ENCODE assay signal across 8 mouse cellular contexts in genomic region chr11:119490861-119491689, GRCm38 (mm10). TPM values are rescaled to one million over a fixed set of nuclear protein-coding genes. Genes with fewer than 3 reads are reported as not detected.
DNase-seq lines count a peak whose midpoint lies in the region; ATAC-seq and TF ChIP-seq lines count a peak whose summit lies in the region.

Gene Endov, plus strand, starts transcription at chr11:119491347.

- 1% methylated on average over 66 of the region's 66 CpGs for WGBS in cerebellum, adult 2 months
- WGBS in forebrain, postnatal 0 days: 2% methylated on average over 66 of the region's 66 CpGs
- whole genome bisulfite sequencing in lung, embryonic 15.5 days: 1% methylated on average over 65 of the region's 66 CpGs

- peak; percentile 86 to 96 for TF ChIP-seq POLR2A in MEL (IDR thresholded peaks at IDR 0.05; ENCODE audit: control insufficient read depth in 1 of 2, insufficient read depth in 1 of 2, low read depth in 1 of 2, low read length in 2 of 2, poor library complexity in 1 of 2)
- TF ChIP-seq POLR2A in cerebellum, adult 2 months (IDR thresholded peaks at IDR 0.05; ENCODE audit: borderline replicate concordance, insufficient read depth, low read length): peak; percentile 61

- TF ChIP-seq EP300 in MEL (IDR thresholded peaks at IDR 0.05; ENCODE audit: low read depth in 1 of 2, low read length in 2 of 2): peak in 1 of 2 experiments; percentile 13; a peak in 1 of 4 replicates

- TF ChIP-seq CTCF in MEL (IDR thresholded peaks at IDR 0.05 in 2 of 3, conservative IDR thresholded peaks at IDR 0.05 in 1 of 3; ENCODE audit: control insufficient read depth in 1 of 3, insufficient read depth in 1 of 3, low read depth in 2 of 3, low read length in 3 of 3, poor library complexity in 1 of 3, severe bottlenecking in 1 of 3): peak; percentile 69 to 92 (median 92)
- peak; percentile 83 for TF ChIP-seq CTCF in cerebellum, adult 2 months (IDR thresholded peaks at IDR 0.05; ENCODE audit: borderline replicate concordance, insufficient read depth, low read depth, low read length)
- peak; percentile 100 for TF ChIP-seq CTCF in forebrain, postnatal 0 days (IDR thresholded peaks at IDR 0.05; ENCODE audit: low read depth)

- peak; percentile 99 for DNase-seq in MEL (ENCODE audit: low read depth, low spot score)
- peak; percentile 98 to 99 for DNase-seq in cerebellum, adult 2 months
- peak; percentile 99 for DNase-seq in forebrain, postnatal 0 days
- DNase-seq in heart, postnatal 4 days: peak; percentile 99
- peak; percentile 93 to 98 for DNase-seq in layer of hippocampus, adult 8-10 months (ENCODE audit: low spot score in 2 of 2)
- DNase-seq in ovary, adult 18-20 months (ENCODE audit: low spot score): peak; percentile 91
- DNase-seq in thymus, postnatal 0 days (ENCODE audit: low spot score): peak; percentile 98

- H3K9ac ChIP-seq in MEL (ENCODE audit: control insufficient read depth, low read depth, low read length, poor library complexity, severe bottlenecking): peak within 1 kb of the TSS; percentile 97
- peak within 1 kb of the TSS; percentile 91 for H3K9ac ChIP-seq in forebrain, postnatal 0 days
- peak within 1 kb of the TSS; percentile 94 for H3K9ac ChIP-seq in lung, embryonic 15.5 days

- peak within 1 kb of the TSS; percentile 84 to 94 for H3K4me3 ChIP-seq in MEL (ENCODE audit: control insufficient read depth in 1 of 2, insufficient read depth in 1 of 2, low read depth in 2 of 2, low read length in 2 of 2)
- H3K4me3 ChIP-seq in cerebellum, adult 2 months (replicated peaks; ENCODE audit: insufficient read depth, low read depth, low read length): peak within 1 kb of the TSS; percentile 88
- H3K4me3 ChIP-seq in forebrain, postnatal 0 days (ENCODE audit: low read depth, low read length): peak within 1 kb of the TSS; percentile 85
- peak within 1 kb of the TSS; percentile 80 for H3K4me3 ChIP-seq in lung, embryonic 15.5 days

- H3K4me2 ChIP-seq in forebrain, postnatal 0 days (ENCODE audit: low read depth): peak within 1 kb of the TSS; percentile 71
- H3K4me2 ChIP-seq in lung, embryonic 15.5 days: peak within 1 kb of the TSS; percentile 95

- no peaks in the 10 kb centered on the region for H3K9me3 ChIP-seq in MEL (replicated peaks; ENCODE audit: insufficient read depth, low read length)
- H3K9me3 ChIP-seq in forebrain, postnatal 0 days (ENCODE audit: low read length): no peaks in the 10 kb centered on the region
- H3K9me3 ChIP-seq in lung, embryonic 15.5 days: no peaks in the 10 kb centered on the region

- H3K36me3 ChIP-seq in MEL (ENCODE audit: control insufficient read depth in 1 of 2, insufficient read depth in 2 of 2, low read length in 2 of 2): peaks cover 0 to 9% of the 10 kb centered on the region in 2 experiments; a peak in 3 of 4 replicates
- H3K36me3 ChIP-seq in forebrain, postnatal 0 days (ENCODE audit: insufficient read depth): 0 out of 2 replicates have a peak, but pooled peaks cover 4% of the 10 kb centered on the region
- H3K36me3 ChIP-seq in lung, embryonic 15.5 days: peaks cover 4% of the 10 kb centered on the region

- peak; percentile 98 for ATAC-seq in forebrain, postnatal 0 days
- peak; percentile 96 for ATAC-seq in lung, embryonic 15.5 days (ENCODE audit: borderline replicate concordance, extremely low read depth, low FRiP score, low TSS enrichment)

- peak; percentile 52 for TF ChIP-seq RAD21 in MEL (IDR thresholded peaks at IDR 0.05; ENCODE audit: low read depth, low read length)

- H3K27me3 ChIP-seq in MEL (ENCODE audit: control insufficient read depth in 1 of 2, insufficient read depth in 2 of 2, low read length in 2 of 2): no peaks in the 10 kb centered on the region
- H3K27me3 ChIP-seq in cerebellum, adult 2 months (ENCODE audit: control insufficient read depth, insufficient read depth, low read length): no peaks in the 10 kb centered on the region
- no peaks in the 10 kb centered on the region for H3K27me3 ChIP-seq in forebrain, postnatal 0 days (ENCODE audit: insufficient read depth, low read length)
- H3K27me3 ChIP-seq in lung, embryonic 15.5 days: no peaks in the 10 kb centered on the region

- peaks cover 12% of the 10 kb centered on the region for H3K79me2 ChIP-seq in MEL (ENCODE audit: control insufficient read depth, insufficient read depth, low read length, poor library complexity)

- H3K4me1 ChIP-seq in MEL (ENCODE audit: control insufficient read depth in 1 of 2, insufficient read depth in 2 of 2, low read length in 2 of 2): peaks cover 5 to 11% of the 10 kb centered on the region in 2 experiments; a peak in 3 of 4 replicates
- H3K4me1 ChIP-seq in cerebellum, adult 2 months (ENCODE audit: control insufficient read depth, insufficient read depth, low read length): no peaks in the 10 kb centered on the region
- peaks cover 14% of the 10 kb centered on the region for H3K4me1 ChIP-seq in forebrain, postnatal 0 days (ENCODE audit: insufficient read depth)
- peaks cover 24% of the 10 kb centered on the region for H3K4me1 ChIP-seq in lung, embryonic 15.5 days

- peak within 1 kb of the TSS; percentile 86 for H3K27ac ChIP-seq in MEL (ENCODE audit: control insufficient read depth, low read depth, low read length)
- peak within 1 kb of the TSS; percentile 93 for H3K27ac ChIP-seq in cerebellum, adult 2 months (ENCODE audit: insufficient read depth, low read length)
- peak within 1 kb of the TSS; percentile 94 for H3K27ac ChIP-seq in forebrain, postnatal 0 days (ENCODE audit: low read depth, low read length)
- H3K27ac ChIP-seq in lung, embryonic 15.5 days: peak within 1 kb of the TSS; percentile 90

TF ChIP-seq in MEL, 35 proteins besides CTCF, POLR2A, EP300 and RAD21 (continues in another document):
- TF ChIP-seq MAFK (IDR thresholded peaks at IDR 0.05; ENCODE audit: borderline replicate concordance, low read depth, low read length): no peak
- no peak for TF ChIP-seq USF2 (IDR thresholded peaks at IDR 0.05; ENCODE audit: borderline replicate concordance in 1 of 2, insufficient read depth in 1 of 2, low read depth in 1 of 2, low read length in 2 of 2)
- peak; percentile 70; the same call in 1 of the 2 replicates for TF ChIP-seq KAT2A (conservative IDR thresholded peaks at IDR 0.05; ENCODE audit: low read depth, low read length)
- TF ChIP-seq TBP (IDR thresholded peaks at IDR 0.05; ENCODE audit: low read depth, low read length): peak; percentile 74
- TF ChIP-seq TAL1 (IDR thresholded peaks at IDR 0.05; ENCODE audit: low read length): no peak
- TF ChIP-seq ZMIZ1 (IDR thresholded peaks at IDR 0.05; ENCODE audit: low read depth, low read length): peak; percentile 68; the same call in 1 of the 2 replicates
- TF ChIP-seq CHD1 (IDR thresholded peaks at IDR 0.05; ENCODE audit: low read depth, low read length): no peak
- no peak for TF ChIP-seq JUND (IDR thresholded peaks at IDR 0.05; ENCODE audit: low read depth, low read length)
- peak; percentile 9; the same call in 1 of the 2 replicates for TF ChIP-seq USF1 (IDR thresholded peaks at IDR 0.05; ENCODE audit: low read depth, low read length)
- peak; percentile 92 for TF ChIP-seq MAX (IDR thresholded peaks at IDR 0.05; ENCODE audit: low read length)
- TF ChIP-seq ETS1 (IDR thresholded peaks at IDR 0.05; ENCODE audit: low read depth, low read length): no peak
- TF ChIP-seq SMC3 (IDR thresholded peaks at IDR 0.05; ENCODE audit: low read depth, low read length): peak; percentile 77
- TF ChIP-seq SIN3A (IDR thresholded peaks at IDR 0.05; ENCODE audit: low read length): peak; percentile 93
- TF ChIP-seq POLR2AphosphoS2 (IDR thresholded peaks at IDR 0.05; ENCODE audit: low read length): peak; percentile 71; the same call in 1 of the 2 replicates
- TF ChIP-seq ZKSCAN1 (IDR thresholded peaks at IDR 0.05; ENCODE audit: low read depth, low read length): no peak
- peak; percentile 11; the same call in 1 of the 2 replicates for TF ChIP-seq MYB (IDR thresholded peaks at IDR 0.05; ENCODE audit: low read depth, low read length)
- 0 out of 2 replicates have a peak, but pooled peaks have one; percentile 37 for TF ChIP-seq NRF1 (IDR thresholded peaks at IDR 0.05; ENCODE audit: insufficient read depth, low read depth, low read length, poor library complexity, severe bottlenecking)
- TF ChIP-seq GABPA (IDR thresholded peaks at IDR 0.05; ENCODE audit: low read depth, low read length): no peak
- peak; percentile 86 for TF ChIP-seq MXI1 (IDR thresholded peaks at IDR 0.05; ENCODE audit: low read depth, low read length)
- no peak; the same call in 1 of the 2 replicates for TF ChIP-seq BHLHE40 (IDR thresholded peaks at IDR 0.05; ENCODE audit: borderline replicate concordance, low read depth, low read length)
- no peak for TF ChIP-seq MEF2A (IDR thresholded peaks at IDR 0.05; ENCODE audit: extremely low read depth, insufficient replicate concordance, low read depth, low read length, poor library complexity, severe bottlenecking)
- peak; percentile 94 for TF ChIP-seq NELFE (IDR thresholded peaks at IDR 0.05; ENCODE audit: low read depth, low read length)
- peak; percentile 42; the same call in 1 of the 2 replicates for TF ChIP-seq RCOR1 (IDR thresholded peaks at IDR 0.05; ENCODE audit: low read depth, low read length)
- TF ChIP-seq MAZ (IDR thresholded peaks at IDR 0.05; ENCODE audit: low read depth, low read length): peak; percentile 69; the same call in 1 of the 2 replicates
- no peak for TF ChIP-seq UBTF (IDR thresholded peaks at IDR 0.05; ENCODE audit: borderline replicate concordance, insufficient read depth, low read depth, low read length)
- no peak for TF ChIP-seq GATA1 (IDR thresholded peaks at IDR 0.05; ENCODE audit: low read depth, low read length)
- TF ChIP-seq CHD2 (IDR thresholded peaks at IDR 0.05; ENCODE audit: low read length): no peak
- peak; percentile 61 for TF ChIP-seq TCF12 (IDR thresholded peaks at IDR 0.05; ENCODE audit: low read depth, low read length)
- peak; percentile 88 for TF ChIP-seq MYC (IDR thresholded peaks at IDR 0.05; ENCODE audit: low read depth, low read length)
- TF ChIP-seq ZC3H11A (IDR thresholded peaks at IDR 0.05; ENCODE audit: low read depth, low read length): peak; percentile 64

RNA-seq across cellular contexts. Expression of gene Endov, which starts in this region (rescaled TPM):
- total RNA-seq in MEL (2012; rRNA removed): 16.8 and 19.5 TPM in 2 replicates
- 10 to 100 TPM in 1 of 2 experiments, not detected in 1; 16.8 TPM for polyA plus RNA-seq in MEL (2012; ENCODE audit: insufficient read depth in 1 of 2, insufficient read length in 2 of 2, low read depth in 1 of 2, low replicate concordance in 2 of 2, missing spikeins in 1 of 2)
- polyA plus RNA-seq in cerebellum, adult 2 months (2012; rRNA removed): 15.4 and 16.4 TPM in 2 replicates
- total RNA-seq in forebrain, postnatal 0 days (2014; rRNA removed): 35.6 and 42.8 TPM in 2 replicates
- polyA plus RNA-seq in forebrain, postnatal 0 days (2015; fragmentation: Nextera tagmentation; extraction: Ambion mirVana): 15.2 and 16.9 TPM in 2 replicates
- total RNA-seq in heart, postnatal 4 days (2021): 10 to 100 TPM; 15.7 to 17.4 TPM
- total RNA-seq in layer of hippocampus, adult 8-10 months (2022): 10 to 100 TPM; 28.8 to 39.7 (median 32.2) TPM
- 17.2 and 17.4 TPM in 2 replicates for polyA plus RNA-seq in lung, embryonic 15.5 days (2015; fragmentation: Nextera tagmentation; extraction: Ambion mirVana)
- 17.8 and 19.4 TPM in 2 replicates for polyA plus RNA-seq in thymus, postnatal 0 days (2015; fragmentation: Nextera tagmentation; extraction: Ambion mirVana)

Comparison
In these comparisons a context has a peak if more than half of its experiments do, and no peak if none do; other contexts are left out.
1. Peak in every context shown above with its lines: DNase-seq, ATAC-seq, H3K4me3 ChIP-seq and H3K27ac ChIP-seq.